Mouse (Mus musculus): Measurements from ENCODE around the gene Soat2. TPM values are rescaled to one million over a fixed set of nuclear protein-coding genes. Genes with fewer than 3 reads are reported as not detected.

The Soat2 gene
- polyA plus RNA-seq, 1 experiment from 2014 or later: 0.11 TPM

DNA sequence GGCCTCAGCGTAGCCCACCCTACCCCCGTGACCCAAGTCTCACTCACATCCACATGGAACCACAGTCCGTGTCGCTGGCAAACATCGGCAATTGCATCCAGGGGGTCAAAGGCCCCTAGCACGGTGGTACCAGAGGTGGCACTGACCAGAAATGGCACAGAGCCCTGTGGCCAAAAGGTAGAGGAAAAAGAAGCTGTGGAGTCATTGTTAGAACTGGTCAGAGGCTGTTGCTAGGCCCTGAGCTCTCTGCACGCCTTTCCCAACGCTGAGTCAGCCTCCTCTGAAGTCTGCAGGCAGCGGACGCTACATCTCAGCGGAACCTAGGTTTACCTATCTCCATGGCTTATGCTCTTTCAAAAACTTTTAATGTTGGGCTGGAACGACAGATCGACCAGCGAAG lies 29.6 kb downstream of the Soat2 start:
- no peak overlapping the region for H3K4me2 ChIP-seq (replicated peaks)
- no peaks in the 10 kb centered on the region for H3K9me3 ChIP-seq
- no peaks in the 10 kb centered on the region for H3K4me1 ChIP-seq
- H3K27ac ChIP-seq: no peak overlapping the region
- peaks cover 9% of the 10 kb centered on the region for H3K36me3 ChIP-seq
- ATAC-seq (ENCODE audit: low FRiP score, low read depth): no peak
- whole genome bisulfite sequencing: 93% methylated on average over 14 of the region's 14 CpGs
- H3K27me3 ChIP-seq (replicated peaks): no peaks in the 10 kb centered on the region
- H3K9ac ChIP-seq: 0 out of 2 replicates have a peak overlapping the region, but pooled peaks have one; percentile 21
- H3K4me3 ChIP-seq: no peak overlapping the region

- H3K9ac ChIP-seq: no peak overlapping the region
- H3K36me3 ChIP-seq: peaks cover 18% of the 10 kb centered on the region
- ATAC-seq (ENCODE audit: low FRiP score, low read depth): no peak
- no peak overlapping the region for H3K27ac ChIP-seq
- H3K4me1 ChIP-seq: no peaks in the 10 kb centered on the region
- no peak overlapping the region for H3K4me2 ChIP-seq (replicated peaks)
- H3K9me3 ChIP-seq: no peaks in the 10 kb centered on the region
- H3K27me3 ChIP-seq (replicated peaks): no peaks in the 10 kb centered on the region
- 77% methylated on average over 3 of the region's 3 CpGs for WGBS
- no peak overlapping the region for H3K4me3 ChIP-seq
Measured at GRCm38 (mm10) chr15:102183076-102183475, 32.8 kb downstream of the Soat2 start.

DNA sequence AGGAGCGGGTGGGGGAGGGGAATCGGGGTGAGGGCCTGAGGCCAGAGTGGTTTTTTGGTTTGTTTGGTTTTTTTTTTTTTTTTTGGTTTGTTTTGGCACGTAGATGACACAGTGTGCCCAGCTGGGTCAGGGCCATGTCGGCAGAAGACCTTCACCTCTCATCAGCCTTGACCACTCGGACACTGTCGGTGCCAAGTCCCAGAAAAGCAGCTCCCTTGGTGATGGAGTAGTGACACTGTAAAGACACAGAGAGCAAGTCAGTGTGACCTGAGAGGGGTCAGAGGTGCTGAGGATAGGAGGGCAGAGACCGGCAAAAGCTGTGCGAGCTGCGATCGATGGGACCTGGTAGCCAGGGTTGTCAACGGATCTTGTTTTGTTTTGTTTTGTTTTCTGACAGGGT lies 35.9 kb downstream of the Soat2 start:
- Histone ChIP-seq H3K4me2 (replicated peaks) (no peak overlapping the region), H3K9ac (no peak overlapping the region), H3K9me3 (no peaks in the 10 kb centered on the region), H3K4me1 (no peaks in the 10 kb centered on the region; the same call in 1 of the 2 replicates), H3K36me3 (peaks cover 16% of the 10 kb centered on the region), H3K27ac (no peak overlapping the region), H3K27me3 (replicated peaks) (no peaks in the 10 kb centered on the region), H3K4me3 (no peak overlapping the region)
- 84% methylated on average over 11 of the region's 11 CpGs for WGBS
- ATAC-seq (ENCODE audit: low FRiP score, low read depth): no peak

GRCm38 (mm10) chr15:102188096-102188495 lies 37.8 kb downstream of the Soat2 start:
- Histone ChIP-seq H3K9ac (no peak overlapping the region), H3K27ac (no peak overlapping the region), H3K27me3 (replicated peaks) (no peaks in the 10 kb centered on the region), H3K9me3 (no peaks in the 10 kb centered on the region), H3K4me2 (replicated peaks) (no peak overlapping the region), H3K36me3 (peaks cover 15% of the 10 kb centered on the region), H3K4me3 (no peak overlapping the region), H3K4me1 (no peaks in the 10 kb centered on the region; the same call in 1 of the 2 replicates)
- 92% methylated on average over 10 of the region's 10 CpGs for WGBS
- no peak for ATAC-seq (ENCODE audit: low FRiP score, low read depth)

- no peak for ATAC-seq (ENCODE audit: low FRiP score, low read depth)
Measured at GRCm38 (mm10) chr15:102188883-102189282, 38.6 kb downstream of the Soat2 start.

GRCm38 (mm10) chr15:102191699-102192098 lies 41.4 kb downstream of the Soat2 start:
- Histone ChIP-seq H3K9me3 (no peaks in the 10 kb centered on the region), H3K36me3 (no peaks in the 10 kb centered on the region; the same call in 1 of the 2 replicates), H3K4me2 (replicated peaks) (no peak overlapping the region), H3K4me1 (no peaks in the 10 kb centered on the region; the same call in 1 of the 2 replicates), H3K4me3 (no peak overlapping the region), H3K27ac (no peak overlapping the region), H3K9ac (0 out of 2 replicates have a peak overlapping the region, but pooled peaks have one; percentile 13), H3K27me3 (replicated peaks) (no peaks in the 10 kb centered on the region)
- ATAC-seq (ENCODE audit: low FRiP score, low read depth): no peak
- 62% methylated on average over 7 of the region's 7 CpGs for WGBS

More at GRCm38 (mm10) chr15:102188883-102189282, 38.6 kb downstream of the Soat2 start:
- Histone ChIP-seq H3K4me1 (no peaks in the 10 kb centered on the region; the same call in 1 of the 2 replicates), H3K9me3 (no peaks in the 10 kb centered on the region), H3K9ac (no peak overlapping the region), H3K36me3 (peaks cover 11% of the 10 kb centered on the region), H3K27ac (no peak overlapping the region), H3K4me3 (no peak overlapping the region), H3K4me2 (replicated peaks) (no peak overlapping the region), H3K27me3 (replicated peaks) (no peaks in the 10 kb centered on the region)
- WGBS: 53% methylated on average over 6 of the region's 6 CpGs

GRCm38 (mm10) chr15:102192271-102192812 lies 42.0 kb downstream of the Soat2 start:
- ATAC-seq (ENCODE audit: low FRiP score, low read depth): no peak
- H3K9me3 ChIP-seq: no peaks in the 10 kb centered on the region
- H3K27ac ChIP-seq: no peak overlapping the region
- H3K27me3 ChIP-seq (replicated peaks): no peaks in the 10 kb centered on the region
- H3K36me3 ChIP-seq: no peaks in the 10 kb centered on the region
- H3K4me3 ChIP-seq: no peak overlapping the region
- no peak overlapping the region for H3K9ac ChIP-seq
- 87% methylated on average over 7 of the region's 7 CpGs for WGBS
- no peak overlapping the region for H3K4me2 ChIP-seq (replicated peaks)
- H3K4me1 ChIP-seq: no peaks in the 10 kb centered on the region; the same call in 1 of the 2 replicates

DNA sequence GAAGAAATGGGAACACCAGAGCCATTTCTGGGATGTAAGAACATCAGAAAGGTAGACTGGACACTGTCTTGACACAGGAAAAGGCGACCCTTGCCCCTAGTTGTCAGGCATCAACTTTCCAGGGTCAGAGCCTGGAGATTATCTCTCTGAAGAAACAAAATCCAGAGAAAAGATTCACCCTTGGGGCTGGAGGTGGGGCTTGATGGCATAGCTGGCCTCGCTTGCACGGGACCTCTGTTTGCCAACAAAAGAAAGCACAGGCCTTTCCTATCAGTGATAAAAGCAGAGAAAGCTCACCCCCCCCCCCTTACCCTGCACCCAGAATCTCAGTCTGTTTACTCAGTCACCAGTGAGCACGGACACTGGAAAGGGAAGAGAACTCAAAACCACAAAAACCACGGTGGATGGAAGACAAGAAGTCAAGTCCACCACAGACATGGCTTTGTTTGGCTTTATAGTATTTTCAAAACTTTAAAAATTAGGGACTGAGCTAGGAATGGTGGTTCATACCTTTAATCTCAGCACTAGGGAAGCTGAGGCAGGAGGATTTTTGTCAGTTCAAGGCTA lies 42.6 kb downstream of the Soat2 start:
- Histone ChIP-seq H3K9ac (no peak overlapping the region), H3K27me3 (replicated peaks) (no peaks in the 10 kb centered on the region), H3K4me3 (no peak overlapping the region), H3K4me2 (replicated peaks) (no peak overlapping the region), H3K9me3 (no peaks in the 10 kb centered on the region), H3K4me1 (no peaks in the 10 kb centered on the region; the same call in 1 of the 2 replicates), H3K36me3 (no peaks in the 10 kb centered on the region), H3K27ac (no peak overlapping the region)
- 76% methylated on average over 5 of the region's 5 CpGs for WGBS
- no peak for ATAC-seq (ENCODE audit: low FRiP score, low read depth)

GRCm38 (mm10) chr15:102193652-102194051 lies 43.3 kb downstream of the Soat2 start:
- H3K9ac ChIP-seq: no peak overlapping the region

GRCm38 (mm10) chr15:102194439-102194838 lies 44.1 kb downstream of the Soat2 start:
- Histone ChIP-seq H3K9me3 (no peaks in the 10 kb centered on the region), H3K4me2 (replicated peaks) (no peak overlapping the region), H3K4me3 (no peak overlapping the region), H3K36me3 (no peaks in the 10 kb centered on the region), H3K9ac (no peak overlapping the region), H3K4me1 (no peaks in the 10 kb centered on the region), H3K27me3 (replicated peaks) (no peaks in the 10 kb centered on the region), H3K27ac (no peak overlapping the region)
- WGBS: 87% methylated on average over 4 of the region's 4 CpGs
- ATAC-seq (ENCODE audit: low FRiP score, low read depth): no peak

More at GRCm38 (mm10) chr15:102193652-102194051, 43.3 kb downstream of the Soat2 start:
- Histone ChIP-seq H3K36me3 (no peaks in the 10 kb centered on the region), H3K4me3 (no peak overlapping the region), H3K4me2 (replicated peaks) (no peak overlapping the region), H3K4me1 (no peaks in the 10 kb centered on the region; the same call in 1 of the 2 replicates), H3K9me3 (no peaks in the 10 kb centered on the region), H3K27ac (no peak overlapping the region), H3K27me3 (replicated peaks) (no peaks in the 10 kb centered on the region)
- 80% methylated on average over 4 of the region's 4 CpGs for WGBS
- ATAC-seq (ENCODE audit: low FRiP score, low read depth): no peak

GRCm38 (mm10) chr15:102195373-102195772 lies 45.0 kb downstream of the Soat2 start:
- Histone ChIP-seq H3K27ac (no peak overlapping the region), H3K9me3 (no peaks in the 10 kb centered on the region), H3K4me3 (no peak overlapping the region), H3K36me3 (no peaks in the 10 kb centered on the region), H3K4me1 (no peaks in the 10 kb centered on the region), H3K9ac (no peak overlapping the region), H3K27me3 (replicated peaks) (no peaks in the 10 kb centered on the region), H3K4me2 (replicated peaks) (no peak overlapping the region)
- ATAC-seq (ENCODE audit: low FRiP score, low read depth): no peak
- 90% methylated on average over 4 of the region's 4 CpGs for WGBS

DNA sequence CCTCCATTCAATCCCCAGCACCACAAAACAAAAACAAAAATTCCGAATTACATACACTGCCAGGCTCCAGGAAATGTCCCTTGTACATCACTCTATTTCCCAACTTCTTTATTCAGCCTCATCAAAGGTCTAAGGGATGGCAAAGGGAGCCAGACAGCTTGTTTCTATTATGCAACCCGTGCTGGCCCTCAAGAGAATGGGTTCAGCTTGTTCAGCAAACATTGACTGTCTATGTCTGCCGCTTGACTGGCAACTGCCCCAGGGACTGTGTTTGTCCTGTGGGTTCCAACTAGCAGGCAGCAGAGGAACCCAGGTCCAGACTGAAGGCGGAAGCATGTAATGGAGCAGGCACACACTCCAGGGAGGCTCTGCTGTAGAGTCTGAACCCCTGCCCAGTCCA lies 48.5 kb downstream of the Soat2 start:
- no peaks in the 10 kb centered on the region for H3K9me3 ChIP-seq
- 85% methylated on average over 4 of the region's 4 CpGs for WGBS
- H3K36me3 ChIP-seq: no peaks in the 10 kb centered on the region
- no peak overlapping the region for H3K4me3 ChIP-seq
- no peak for ATAC-seq (ENCODE audit: low FRiP score, low read depth)
- H3K27ac ChIP-seq: no peak overlapping the region
- H3K4me2 ChIP-seq (replicated peaks): no peak overlapping the region
- H3K9ac ChIP-seq: no peak overlapping the region
- no peaks in the 10 kb centered on the region for H3K27me3 ChIP-seq (replicated peaks)
- H3K4me1 ChIP-seq: peaks cover 7% of the 10 kb centered on the region; the same call in 1 of the 2 replicates

Measured in neural tube, embryonic 12.5 days (tissue).